Mouse (Mus musculus) WW6 (cell line): ENCODE data around the gene Nfia.

ENCODE experiments used
- DNase-seq: peaks from one replicate; pipeline ENCODE4 v3.0.0-alpha.2; 2013; ENCODE audit warnings: low read depth, low spot score

Nfia gene

GRCm38 (mm10) chr4:97782497-97782896, 10.0 kb downstream of the Nfia start:
- DNase-seq: no peak

GRCm38 (mm10) chr4:97783073-97783879, 10.7 kb downstream of the Nfia start:
- no peak for DNase-seq

GRCm38 (mm10) chr4:97784236-97784635, 11.7 kb downstream of the Nfia start:
- DNase-seq: no peak

GRCm38 (mm10) chr4:97785547-97786271, 13.2 kb downstream of the Nfia start:
- DNase-seq: no peak

- DNase-seq: no peak
Observed at GRCm38 (mm10) chr4:97786571-97786970, 14.0 kb downstream of the Nfia start.

- no peak for DNase-seq
Observed at GRCm38 (mm10) chr4:97787515-97787914, 15.0 kb downstream of the Nfia start.

- no peak for DNase-seq
Observed at GRCm38 (mm10) chr4:97788537-97788936, 16.0 kb downstream of the Nfia start.

- DNase-seq: no peak
Observed at GRCm38 (mm10) chr4:97793931-97794330, 21.4 kb downstream of the Nfia start.

GRCm38 (mm10) chr4:97794865-97795264, 22.3 kb downstream of the Nfia start:
- no peak for DNase-seq

GRCm38 (mm10) chr4:97795957-97796356, 23.4 kb downstream of the Nfia start:
- DNase-seq: no peak

- no peak for DNase-seq
Observed at GRCm38 (mm10) chr4:97796505-97796904, 24.0 kb downstream of the Nfia start.

GRCm38 (mm10) chr4:97803791-97804190, 31.3 kb downstream of the Nfia start:
- DNase-seq: no peak

GRCm38 (mm10) chr4:97804638-97805037, 32.1 kb downstream of the Nfia start:
- DNase-seq: no peak

- DNase-seq: no peak
Observed at GRCm38 (mm10) chr4:97805255-97805654, 32.7 kb downstream of the Nfia start.

GRCm38 (mm10) chr4:97805896-97806808, 33.6 kb downstream of the Nfia start:
- no peak for DNase-seq

GRCm38 (mm10) chr4:97806924-97807323, 34.4 kb downstream of the Nfia start:
- DNase-seq: no peak

GRCm38 (mm10) chr4:97808885-97809284, 36.4 kb downstream of the Nfia start:
- no peak for DNase-seq

GRCm38 (mm10) chr4:97809582-97810295, 37.2 kb downstream of the Nfia start:
- DNase-seq: no peak

- DNase-seq: no peak
Observed at GRCm38 (mm10) chr4:97810348-97810939, 37.9 kb downstream of the Nfia start.

GRCm38 (mm10) chr4:97813035-97813434, 40.5 kb downstream of the Nfia start:
- DNase-seq: no peak

GRCm38 (mm10) chr4:97813996-97814395, 41.5 kb downstream of the Nfia start:
- no peak for DNase-seq
